Mouse (Mus musculus): ENCODE measurements at regions not wholly inside any gene's neighbourhood (a gene's known extent, or its start where the extent isn't known, plus 50 kb on each side); places are given as distances from the start of the nearest gene placed in this dataset.
A peak's percentile ranks its signal among the peaks of the same experiment; 100 is the strongest.

- Histone ChIP-seq H3K4me1 (peaks cover 63% of the 10 kb centered on the region), H3K9me3 (no peaks in the 10 kb centered on the region), H3K27ac (replicated peaks) (no peak overlapping the region), H3K4me3 (no peak overlapping the region), H3K36me3 (replicated peaks) (no peaks in the 10 kb centered on the region), H3K27me3 (replicated peaks; ENCODE audit: low read depth, poor library complexity, severe bottlenecking) (peaks cover 100% of the 10 kb centered on the region)
- DNase-seq (ENCODE audit: low spot score): no peak
- 32% methylated on average over 8 of the region's 8 CpGs for WGBS
Measured at GRCm38 (mm10) chrX:99220674-99221455, 84.9 kb downstream of the Efnb1 start.

- Histone ChIP-seq H3K4me1 (peaks cover 63% of the 10 kb centered on the region), H3K27ac (replicated peaks) (peak overlapping the region; percentile 51; the same call in 1 of the 2 replicates), H3K27me3 (replicated peaks; ENCODE audit: low read depth, poor library complexity, severe bottlenecking) (peaks cover 100% of the 10 kb centered on the region), H3K36me3 (replicated peaks) (no peaks in the 10 kb centered on the region), H3K4me3 (no peak overlapping the region), H3K9me3 (no peaks in the 10 kb centered on the region)
- DNase-seq (ENCODE audit: low spot score): peak; percentile 78
- WGBS: 31% methylated on average over 7 of the region's 7 CpGs
Measured at GRCm38 (mm10) chrX:99218213-99218612, 82.3 kb downstream of the Efnb1 start.

DNA sequence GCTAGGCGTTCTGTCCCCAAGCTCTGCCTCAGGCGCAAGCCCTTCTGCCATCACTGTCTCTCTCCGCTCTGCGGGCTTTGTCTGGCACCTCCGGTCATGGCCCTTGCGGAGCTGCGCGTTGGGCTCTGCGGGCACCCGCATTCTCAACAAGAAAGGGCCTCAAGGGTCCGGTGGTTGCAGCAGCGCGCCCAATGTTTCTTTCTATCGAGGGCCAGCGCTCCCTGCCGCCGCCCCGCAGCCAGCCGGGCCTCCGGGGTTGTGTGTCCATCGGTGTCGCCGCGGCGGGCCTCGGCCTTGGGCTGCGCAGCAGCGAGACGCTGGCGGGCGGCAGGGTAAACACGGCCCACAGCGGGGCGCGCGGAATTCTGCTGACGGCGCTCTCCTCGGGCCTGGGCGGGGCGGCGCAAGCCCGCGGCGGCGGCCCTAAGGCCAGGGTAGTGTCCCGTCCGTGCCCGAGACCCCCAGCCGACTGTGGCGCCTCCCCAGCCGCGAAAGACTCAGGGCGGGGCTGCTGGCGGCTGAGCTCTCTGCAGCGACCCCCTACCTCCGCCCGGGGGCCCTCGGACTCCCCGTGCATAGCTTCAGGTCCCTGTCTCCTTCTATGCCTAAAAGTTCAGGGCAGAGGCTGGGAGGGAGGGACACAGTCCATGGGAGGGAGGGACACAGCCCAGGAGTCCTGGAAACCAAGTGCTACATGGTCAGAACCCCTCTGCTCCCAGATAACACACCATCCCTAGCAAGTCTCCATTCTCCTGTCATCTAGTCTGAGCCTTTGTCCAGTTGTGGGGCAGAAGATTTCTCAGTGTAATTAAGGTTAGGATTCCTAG lies 80.9 kb downstream of the Efnb1 start:
- peak; percentile 64 for DNase-seq (ENCODE audit: low spot score)
- Histone ChIP-seq H3K9me3 (no peaks in the 10 kb centered on the region), H3K4me1 (peaks cover 63% of the 10 kb centered on the region), H3K27me3 (replicated peaks; ENCODE audit: low read depth, poor library complexity, severe bottlenecking) (peaks cover 100% of the 10 kb centered on the region), H3K36me3 (replicated peaks) (no peaks in the 10 kb centered on the region), H3K27ac (replicated peaks) (peak overlapping the region; percentile 84), H3K4me3 (peak overlapping the region; percentile 56)
- WGBS: 16% methylated on average over 60 of the region's 60 CpGs

- no peak for DNase-seq (ENCODE audit: low spot score)
- Histone ChIP-seq H3K4me1 (peaks cover 59% of the 10 kb centered on the region), H3K27me3 (replicated peaks; ENCODE audit: low read depth, poor library complexity, severe bottlenecking) (peaks cover 100% of the 10 kb centered on the region), H3K36me3 (replicated peaks) (no peaks in the 10 kb centered on the region), H3K27ac (replicated peaks) (peak overlapping the region; percentile 84; the same call in 1 of the 2 replicates), H3K4me3 (no peak overlapping the region), H3K9me3 (no peaks in the 10 kb centered on the region)
- WGBS: 64% methylated on average over 5 of the region's 5 CpGs
Measured at GRCm38 (mm10) chrX:99215931-99216330, 80.0 kb downstream of the Efnb1 start.

GRCm38 (mm10) chrX:99215111-99215510 lies 79.2 kb downstream of the Efnb1 start:
- DNase-seq (ENCODE audit: low spot score): no peak
- 0 out of 2 replicates have a peak overlapping the region, but pooled peaks have one; percentile 6 for H3K27ac ChIP-seq (replicated peaks)
- peaks cover 97% of the 10 kb centered on the region for H3K27me3 ChIP-seq (replicated peaks; ENCODE audit: low read depth, poor library complexity, severe bottlenecking)
- H3K36me3 ChIP-seq (replicated peaks): no peaks in the 10 kb centered on the region
- H3K4me3 ChIP-seq: no peak overlapping the region
- H3K9me3 ChIP-seq: no peaks in the 10 kb centered on the region
- H3K4me1 ChIP-seq: peaks cover 51% of the 10 kb centered on the region
- 56% methylated on average over 7 of the region's 7 CpGs for WGBS

GRCm38 (mm10) chrX:99213565-99214153 lies 77.7 kb downstream of the Efnb1 start:
- no peak for DNase-seq (ENCODE audit: low spot score)
- Histone ChIP-seq H3K9me3 (no peaks in the 10 kb centered on the region), H3K27me3 (replicated peaks; ENCODE audit: low read depth, poor library complexity, severe bottlenecking) (peaks cover 97% of the 10 kb centered on the region), H3K27ac (replicated peaks) (no peak overlapping the region), H3K4me3 (no peak overlapping the region), H3K4me1 (peaks cover 36% of the 10 kb centered on the region), H3K36me3 (replicated peaks) (no peaks in the 10 kb centered on the region)
- 83% methylated on average over 6 of the region's 6 CpGs for WGBS

- no peaks in the 10 kb centered on the region for H3K9me3 ChIP-seq
- no peak overlapping the region for H3K4me3 ChIP-seq
- H3K4me1 ChIP-seq: peaks cover 27% of the 10 kb centered on the region
- no peaks in the 10 kb centered on the region for H3K36me3 ChIP-seq (replicated peaks)
- peaks cover 100% of the 10 kb centered on the region for H3K27me3 ChIP-seq (replicated peaks; ENCODE audit: low read depth, poor library complexity, severe bottlenecking)
- 88% methylated on average over 6 of the region's 6 CpGs for WGBS
- DNase-seq (ENCODE audit: low spot score): no peak
- no peak overlapping the region for H3K27ac ChIP-seq (replicated peaks)
Measured at GRCm38 (mm10) chrX:99204077-99204476, 68.1 kb downstream of the Efnb1 start.

GRCm38 (mm10) chrX:99201081-99201480 lies 65.2 kb downstream of the Efnb1 start:
- 58% methylated on average over 7 of the region's 7 CpGs for WGBS
- DNase-seq (ENCODE audit: low spot score): no peak
- Histone ChIP-seq H3K4me3 (no peak overlapping the region), H3K4me1 (peaks cover 54% of the 10 kb centered on the region), H3K27me3 (replicated peaks; ENCODE audit: low read depth, poor library complexity, severe bottlenecking) (peaks cover 100% of the 10 kb centered on the region), H3K27ac (replicated peaks) (no peak overlapping the region), H3K9me3 (no peaks in the 10 kb centered on the region), H3K36me3 (replicated peaks) (no peaks in the 10 kb centered on the region)

GRCm38 (mm10) chrX:99199669-99200068 lies 63.7 kb downstream of the Efnb1 start:
- Histone ChIP-seq H3K4me1 (peaks cover 60% of the 10 kb centered on the region), H3K36me3 (replicated peaks) (no peaks in the 10 kb centered on the region), H3K9me3 (no peaks in the 10 kb centered on the region), H3K27ac (replicated peaks) (peak overlapping the region; percentile 88), H3K4me3 (peak overlapping the region; percentile 46; the same call in 1 of the 2 replicates), H3K27me3 (replicated peaks; ENCODE audit: low read depth, poor library complexity, severe bottlenecking) (peaks cover 100% of the 10 kb centered on the region)
- WGBS: 55% methylated on average over 5 of the region's 5 CpGs
- DNase-seq (ENCODE audit: low spot score): no peak

GRCm38 (mm10) chrX:99198961-99199631 lies 63.2 kb downstream of the Efnb1 start:
- peaks cover 60% of the 10 kb centered on the region for H3K4me1 ChIP-seq
- peak overlapping the region; percentile 88 for H3K27ac ChIP-seq (replicated peaks)
- no peaks in the 10 kb centered on the region for H3K36me3 ChIP-seq (replicated peaks)
- H3K9me3 ChIP-seq: no peaks in the 10 kb centered on the region
- H3K4me3 ChIP-seq: peak overlapping the region; percentile 46
- 18% methylated on average over 29 of the region's 29 CpGs for WGBS
- DNase-seq (ENCODE audit: low spot score): peak; percentile 83
- H3K27me3 ChIP-seq (replicated peaks; ENCODE audit: low read depth, poor library complexity, severe bottlenecking): peaks cover 100% of the 10 kb centered on the region

All from embryonic facial prominence, embryonic 10.5 days (tissue).